Mouse (Mus musculus): ENCODE measurements around the gene Tex19.2.

DNA sequence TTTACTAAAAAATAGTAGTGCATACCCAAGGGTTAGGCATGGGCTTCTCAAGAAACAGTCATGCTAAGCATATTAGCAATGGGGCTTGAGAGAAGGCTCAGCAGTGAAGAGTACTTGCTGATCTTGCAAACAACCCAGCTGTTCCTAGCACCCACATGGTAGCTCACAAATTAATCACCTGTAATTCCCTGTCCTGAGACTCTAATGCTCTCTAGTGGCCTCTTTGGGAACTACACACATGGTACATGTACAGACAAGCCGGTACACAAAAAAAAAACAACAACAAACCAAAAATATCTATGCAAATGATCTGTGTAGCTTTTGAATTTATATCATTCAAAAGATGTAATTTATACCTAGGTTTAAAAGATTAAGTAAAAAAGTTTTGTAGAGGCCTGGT is 7.9 kb upstream of the Tex19.2 start:
- peak; percentile 89 for TF ChIP-seq CTCF (conservative IDR thresholded peaks at IDR 0.05; ENCODE audit: low read length)
- no peak for TF ChIP-seq NANOG (IDR thresholded peaks at IDR 0.05; ENCODE audit: borderline replicate concordance, low read length)
- TF ChIP-seq POU5F1 (IDR thresholded peaks at IDR 0.05; ENCODE audit: borderline replicate concordance, low read length) = no peak

All from E14TG2a.4 (cell line).